Comparison of ENCODE assay signal across 16 mouse cellular contexts in the genomic region with DNA sequence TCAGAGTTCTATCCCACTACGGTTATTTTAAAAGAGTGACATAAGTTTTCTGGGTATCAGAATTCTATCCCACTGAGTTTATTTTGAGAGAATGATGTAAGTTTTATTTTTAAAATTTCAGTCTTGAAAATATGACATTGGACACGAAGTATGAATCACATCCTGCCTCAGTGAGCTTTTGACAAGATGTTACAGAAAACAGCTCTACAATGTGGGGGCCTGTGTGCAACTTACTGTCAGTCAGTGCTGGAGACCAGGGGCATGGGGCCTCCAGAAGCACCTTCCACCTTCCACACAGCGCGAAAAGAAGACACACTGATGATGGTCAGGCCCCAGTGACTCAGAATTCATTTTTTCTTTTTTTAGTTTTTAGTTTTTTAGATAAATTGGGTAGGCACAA. TPM values are rescaled to one million over a fixed set of nuclear protein-coding genes. Genes with fewer than 3 reads are reported as not detected.
DNase-seq lines count a peak whose midpoint lies in the region; ATAC-seq and TF ChIP-seq lines count a peak whose summit lies in the region.
"Had no signal": no experiment of that assay in that cellular context is flagged by ENCODE, and none has a peak within 500 bp of the region (broad histone marks: within the 10 kb centered on the region; RNA-seq: fewer than 3 reads in every experiment).

No protein-coding gene starts in this region.

- WGBS in heart, embryonic 13.5 days = 51% methylated on average over 4 of the region's 4 CpGs
- 78% methylated on average over 4 of the region's 4 CpGs for WGBS in kidney, adult 2 months
- whole genome bisulfite sequencing in midbrain, embryonic 10.5 days = 85% methylated on average over 4 of the region's 4 CpGs

- no peak overlapping the region for H3K9ac ChIP-seq in heart, embryonic 13.5 days
- H3K9ac ChIP-seq: liver, embryonic 14.5 days; midbrain, embryonic 15.5 days had no signal

- no peak for ATAC-seq in heart, embryonic 13.5 days (ENCODE audit: extremely low read depth, insufficient number of reproducible peaks, low FRiP score, low TSS enrichment)
- peak; percentile 46 for ATAC-seq in CD4-positive, CD25-positive, alpha-beta regulatory T cell, adult 4 months
- ATAC-seq: intestine, postnatal 0 days; midbrain, embryonic 15.5 days had no signal

- H3K4me2 ChIP-seq in heart, embryonic 13.5 days = no peak overlapping the region
- H3K4me2 ChIP-seq: midbrain, embryonic 15.5 days had no signal

- TF ChIP-seq POLR2A in kidney, adult 2 months (IDR thresholded peaks at IDR 0.05; ENCODE audit: low read depth, low read length) = no peak

- no peaks in the 10 kb centered on the region for H3K27me3 ChIP-seq in heart, embryonic 13.5 days (replicated peaks)
- H3K27me3 ChIP-seq in kidney, adult 2 months (replicated peaks; ENCODE audit: control insufficient read depth, insufficient read depth, low read length) = no peaks in the 10 kb centered on the region
- no peaks in the 10 kb centered on the region for H3K27me3 ChIP-seq in midbrain, embryonic 10.5 days (ENCODE audit: low read depth, poor library complexity, severe bottlenecking)
- H3K27me3 ChIP-seq: midbrain, embryonic 15.5 days had no signal

- no peak for TF ChIP-seq CTCF in kidney, adult 2 months (conservative IDR thresholded peaks at IDR 0.05; ENCODE audit: insufficient read depth, insufficient read length, low read depth, low read length)

- H3K27ac ChIP-seq in heart, embryonic 13.5 days (replicated peaks) = peak overlapping the region; percentile 59; the same call in 1 of the 2 replicates
- H3K27ac ChIP-seq in kidney, adult 2 months (ENCODE audit: insufficient read depth, low read depth, low read length) = no peak overlapping the region
- no peak overlapping the region for H3K27ac ChIP-seq in midbrain, embryonic 10.5 days (replicated peaks)
- H3K27ac ChIP-seq: limb, embryonic 10.5 days; liver, embryonic 14.5 days; midbrain, embryonic 15.5 days had no signal

- H3K36me3 ChIP-seq in heart, embryonic 13.5 days = no peaks in the 10 kb centered on the region
- H3K36me3 ChIP-seq in kidney, adult 2 months (ENCODE audit: control insufficient read depth, insufficient read depth, low read length) = no peaks in the 10 kb centered on the region
- no peaks in the 10 kb centered on the region for H3K36me3 ChIP-seq in midbrain, embryonic 10.5 days
- H3K36me3 ChIP-seq: limb, embryonic 10.5 days; midbrain, embryonic 15.5 days had no signal

- H3K9me3 ChIP-seq in heart, embryonic 13.5 days = no peaks in the 10 kb centered on the region
- H3K9me3 ChIP-seq in midbrain, embryonic 10.5 days (replicated peaks) = no peaks in the 10 kb centered on the region
- H3K9me3 ChIP-seq: limb, embryonic 10.5 days; midbrain, embryonic 15.5 days had no signal

- no peak for DNase-seq in heart, postnatal 36 days
- peak; percentile 68 to 72 for DNase-seq in right cerebral cortex, adult 2 months (ENCODE audit: low spot score in 2 of 2)
- DNase-seq in right cerebral cortex, postnatal 4 days = no peak
- DNase-seq in left cerebral cortex, postnatal 36 days (ENCODE audit: low spot score in 2 of 2) = peak; percentile 52 to 59
- no peak for DNase-seq in kidney, adult 2 months
- DNase-seq in midbrain, embryonic 10.5 days (ENCODE audit: low spot score) = no peak
- DNase-seq: adrenal gland, postnatal 36 days; retina, postnatal 1 day had no signal

- intact Hi-C loops in heart, postnatal 36 days (cut with DNase I) = no loop called here
- intact Hi-C loops in left cerebral cortex, postnatal 36 days (cut with DNase I) = no loop called here

- H3K4me3 ChIP-seq in heart, embryonic 13.5 days = no peak overlapping the region
- no peak overlapping the region for H3K4me3 ChIP-seq in kidney, adult 2 months (ENCODE audit: insufficient read depth, low read depth, low read length)
- H3K4me3 ChIP-seq in midbrain, embryonic 10.5 days = no peak overlapping the region
- H3K4me3 ChIP-seq: erythroblast, embryonic 14.5 days; limb, embryonic 10.5 days; midbrain, embryonic 15.5 days had no signal

- H3K4me1 ChIP-seq in heart, embryonic 13.5 days = peaks cover 36% of the 10 kb centered on the region
- no peaks in the 10 kb centered on the region for H3K4me1 ChIP-seq in kidney, adult 2 months (ENCODE audit: control insufficient read depth, insufficient read depth, low read length)
- peaks cover 3% of the 10 kb centered on the region; the same call in 1 of the 2 replicates for H3K4me1 ChIP-seq in midbrain, embryonic 10.5 days
- H3K4me1 ChIP-seq: midbrain, embryonic 15.5 days had no signal

RNA-seq across cellular contexts. Expression of gene Cd5, which starts 42.8 kb away (rescaled TPM):
- polyA plus RNA-seq in heart, embryonic 13.5 days (2015; fragmentation: Nextera tagmentation; extraction: Ambion mirVana) = 0.71 TPM in 2 replicates
- under 1 TPM; 0.14 to 0.28 TPM for total RNA-seq in heart, postnatal 36 days (2021)
- 100 to 1,000 TPM; 449 to 646 TPM for polyA plus RNA-seq in CD4-positive, CD25-positive, alpha-beta regulatory T cell, adult 4 months (2017; shearing (Covaris generic))
- total RNA-seq in left cerebral cortex, postnatal 36 days (2021) = not detected
- 0.33 and 3.3 TPM in 2 replicates for polyA plus RNA-seq in kidney, adult 2 months (2012; rRNA removed)
- polyA plus RNA-seq in midbrain, embryonic 10.5 days (2016; fragmentation: Nextera tagmentation; extraction: Ambion mirVana) = not detected in 2 replicates
- polyA plus RNA-seq: erythroblast, embryonic 14.5 days had no signal

RNA-seq across cellular contexts. Expression of gene Cd6, which starts 48.2 kb away (rescaled TPM):
- polyA plus RNA-seq in heart, embryonic 13.5 days (2015; fragmentation: Nextera tagmentation; extraction: Ambion mirVana) = 0.09 and 0.14 TPM in 2 replicates
- under 1 TPM; 0.08 to 0.31 TPM for total RNA-seq in heart, postnatal 36 days (2021)
- 100 to 1,000 TPM; 464 to 904 TPM for polyA plus RNA-seq in CD4-positive, CD25-positive, alpha-beta regulatory T cell, adult 4 months (2017; shearing (Covaris generic))
- total RNA-seq in left cerebral cortex, postnatal 36 days (2021) = 1 to 10 TPM; 2.9 to 3.1 TPM
- 0.30 and 3.1 TPM in 2 replicates for polyA plus RNA-seq in kidney, adult 2 months (2012; rRNA removed)
- not detected in 2 replicates for polyA plus RNA-seq in midbrain, embryonic 10.5 days (2016; fragmentation: Nextera tagmentation; extraction: Ambion mirVana)
- polyA plus RNA-seq: erythroblast, embryonic 14.5 days; limb, embryonic 10.5 days; liver, embryonic 14.5 days; neural tube, embryonic 14.5 days had no signal

RNA-seq across cellular contexts. Expression of gene Slc15a3, which starts 57.9 kb away (rescaled TPM):
- polyA plus RNA-seq in heart, embryonic 13.5 days (2015; fragmentation: Nextera tagmentation; extraction: Ambion mirVana) = 0.29 and 0.39 TPM in 2 replicates
- total RNA-seq in heart, postnatal 36 days (2021) = 1 to 10 TPM; 2.2 to 2.4 TPM
- 1 to 10 TPM; 2.0 to 4.2 TPM for polyA plus RNA-seq in CD4-positive, CD25-positive, alpha-beta regulatory T cell, adult 4 months (2017; shearing (Covaris generic))
- total RNA-seq in left cerebral cortex, postnatal 36 days (2021) = 1 to 10 TPM in 1 of 2 experiments, under 1 TPM in 1; 0.86 to 1.7 TPM
- 6.2 and 6.7 TPM in 2 replicates for polyA plus RNA-seq in kidney, adult 2 months (2012; rRNA removed)
- 0.20 TPM in 2 replicates for polyA plus RNA-seq in midbrain, embryonic 10.5 days (2016; fragmentation: Nextera tagmentation; extraction: Ambion mirVana)

Comparison
In these comparisons a context has a peak if more than half of its experiments do, and no peak if none do; other contexts are left out.
1. DNase-seq: peak in right cerebral cortex, adult 2 months (2 of 2) and left cerebral cortex, postnatal 36 days (2 of 2); none in heart, postnatal 36 days (0 of 2), right cerebral cortex, postnatal 4 days (single experiment), kidney, adult 2 months (single experiment) and midbrain, embryonic 10.5 days (single experiment).
2. RNA of gene Cd5, which starts 42.8 kb away (polyA plus RNA-seq): 449 to 646 TPM in CD4-positive, CD25-positive, alpha-beta regulatory T cell, adult 4 months; 0.33 to 3.3 TPM in kidney, adult 2 months, 0.71 TPM in heart, embryonic 13.5 days and not detected in midbrain, embryonic 10.5 days; every median in the first group is over 100 times any median in the second.
3. RNA of gene Cd6, which starts 48.2 kb away (polyA plus RNA-seq): 464 to 904 TPM in CD4-positive, CD25-positive, alpha-beta regulatory T cell, adult 4 months; 0.30 to 3.1 TPM in kidney, adult 2 months, 0.09 to 0.14 TPM in heart, embryonic 13.5 days and not detected in midbrain, embryonic 10.5 days; every median in the first group is over 100 times any median in the second.